Mouse (Mus musculus): ENCODE data around the gene Gm5935. TPM values are rescaled to one million over a fixed set of nuclear protein-coding genes. Genes with fewer than 3 reads are reported as not detected.
"Not testable (repeated sequence)": the region's sequence is repeated elsewhere in the genome, so short reads cannot be mapped to it uniquely, and the experiment has no call there.

The Gm5935 gene
- polyA plus RNA-seq (2015; fragmentation: Nextera tagmentation; extraction: Ambion mirVana): not detected in 2 replicates

DNA sequence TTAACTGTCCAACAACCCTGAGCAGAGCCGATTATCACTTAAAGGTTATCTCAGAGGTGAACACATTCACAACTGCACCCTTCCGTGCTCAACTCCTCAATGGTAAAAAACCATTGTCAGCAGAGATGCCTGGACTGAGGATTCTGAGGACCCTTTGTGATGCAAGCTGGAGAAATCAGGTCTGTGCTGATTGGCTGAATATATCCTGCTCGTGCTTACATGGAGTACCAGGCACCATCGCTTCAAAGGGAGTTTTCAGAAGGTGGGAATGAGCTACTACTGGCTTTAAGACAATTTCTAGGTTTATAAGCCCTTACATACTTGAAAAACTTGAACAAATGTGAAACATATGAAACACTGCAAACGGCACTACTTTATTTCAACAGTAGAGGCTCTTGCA is at the start of gene Gm5935:
Gene Gm5935, minus strand, starts transcription at position 101 of the 400 bp plus-strand sequence.
- H3K9me3 ChIP-seq; ATAC-seq (ENCODE audit: borderline replicate concordance, extremely low read depth, low FRiP score, low TSS enrichment); H3K36me3 ChIP-seq; H3K4me3 ChIP-seq; H3K4me1 ChIP-seq; H3K27ac ChIP-seq; H3K27me3 ChIP-seq; H3K9ac ChIP-seq; H3K4me2 ChIP-seq: not testable (repeated sequence)
- WGBS: 81% methylated on average over 5 of the region's 5 CpGs

Other genes with a start within 250 kb of the Gm5935 start
- gene Gm4297, start 200.3 kb downstream of the Gm5935 start, polyA plus RNA-seq (2015; fragmentation: Nextera tagmentation; extraction: Ambion mirVana): not detected in 2 replicates